Mouse (Mus musculus) cerebellum, adult (tissue): Measurements from ENCODE around the gene Npas3.

Experiments
- ATAC-seq: cut with Nextera tagmentation; 2 replicates; pipeline ENCODE4 v1.9.2; 2017; ENCODE audit warnings: mild to moderate bottlenecking, moderate library complexity, mixed read lengths; ENCODE audit not compliant: insufficient number of reproducible peaks, low FRiP score, low TSS enrichment

Gene Npas3

GRCm38 (mm10) chr12:53963534-53963933 is 715.1 kb downstream of the Npas3 start:
- no peak for ATAC-seq

- ATAC-seq = no peak
These were observed 721.1 kb downstream of the Npas3 start for GRCm38 (mm10) chr12:53969378-53970174.

GRCm38 (mm10) chr12:53970721-53971120 is 722.2 kb downstream of the Npas3 start:
- no peak for ATAC-seq

- no peak for ATAC-seq
These were observed 724.9 kb downstream of the Npas3 start for GRCm38 (mm10) chr12:53973414-53973813.

- ATAC-seq = no peak
These were observed 733.4 kb downstream of the Npas3 start for GRCm38 (mm10) chr12:53981575-53982507.

- no peak for ATAC-seq
These were observed 735.5 kb downstream of the Npas3 start for GRCm38 (mm10) chr12:53983946-53984345.

GRCm38 (mm10) chr12:53985851-53986842 is 737.7 kb downstream of the Npas3 start:
- ATAC-seq = no peak

- no peak for ATAC-seq
These were observed 743.9 kb downstream of the Npas3 start for GRCm38 (mm10) chr12:53992411-53992810.

- no peak for ATAC-seq
These were observed 747.2 kb downstream of the Npas3 start for GRCm38 (mm10) chr12:53995710-53996109.

GRCm38 (mm10) chr12:53997141-53997540 is 748.7 kb downstream of the Npas3 start:
- no peak for ATAC-seq

- no peak for ATAC-seq
These were observed 751.5 kb downstream of the Npas3 start for GRCm38 (mm10) chr12:53999647-54000637.

- ATAC-seq = no peak
These were observed 754.0 kb downstream of the Npas3 start for GRCm38 (mm10) chr12:54002496-54002895.

- no peak for ATAC-seq
These were observed 756.1 kb downstream of the Npas3 start for GRCm38 (mm10) chr12:54004606-54005005.

- no peak for ATAC-seq
These were observed 757.1 kb downstream of the Npas3 start for GRCm38 (mm10) chr12:54005546-54005945.

- ATAC-seq = no peak
These were observed 766.8 kb downstream of the Npas3 start for GRCm38 (mm10) chr12:54015304-54015703.

- ATAC-seq = no peak
These were observed 769.5 kb downstream of the Npas3 start for GRCm38 (mm10) chr12:54017949-54018348.

- ATAC-seq = no peak
These were observed 771.5 kb downstream of the Npas3 start for GRCm38 (mm10) chr12:54019979-54020378.

- ATAC-seq = no peak
These were observed 786.3 kb downstream of the Npas3 start for GRCm38 (mm10) chr12:54034666-54035346.
